Mouse (Mus musculus): ENCODE data around the gene Pik3r2. TPM values are rescaled to one million over a fixed set of nuclear protein-coding genes. Genes with fewer than 3 reads are reported as not detected.

Pik3r2 gene
- polyA plus RNA-seq, 1 experiment from 2014 or later, result 110 TPM

- no peak for TF ChIP-seq CTCF (IDR thresholded peaks at IDR 0.05)
- ATAC-seq (no peak), DNase-seq (ENCODE audit: low read depth, low spot score) (no peak)
- in situ Hi-C loops (cut with MboI; ENCODE audit: low pct_unique_long_range_greater_than_20kb), result no loop called here
- POLR2A ChIA-PET, result interaction anchor here (2.3 kb wide), 2 partner anchors 12 to 15 kb away, joined by 11 read pairs; partner anchors contain the start of gene Pik3r2
- H3K27me3 ChIP-seq, result no peaks in the 10 kb centered on the region
- CTCF ChIA-PET, result interaction anchor here (0.8 to 1.7 kb wide), 3 partner anchors 28 to 53 kb away, joined by 3 to 5 read pairs (median 4); no protein-coding TSS in a partner anchor
Measured at GRCm38 (mm10) chr8:70791294-70791701, 14.8 kb upstream of the Pik3r2 start.

GRCm38 (mm10) chr8:70790846-70791245, 14.3 kb upstream of the Pik3r2 start:
- in situ Hi-C loops (cut with MboI; ENCODE audit: low pct_unique_long_range_greater_than_20kb), result no loop called here
- CTCF ChIA-PET, result interaction anchor here (0.8 kb wide), 1 partner anchor 28 kb away, joined by 3 read pairs; no protein-coding TSS in a partner anchor
- no peak for ATAC-seq
- POLR2A ChIA-PET, result interaction anchor here (0.8 to 2.3 kb wide), 3 partner anchors 12 to 14 kb away, joined by 3 to 11 read pairs (median 11); partner anchors contain the start of gene Pik3r2
- TF ChIP-seq CTCF (IDR thresholded peaks at IDR 0.05), result no peak
- H3K27me3 ChIP-seq, result no peaks in the 10 kb centered on the region
- DNase-seq (ENCODE audit: low read depth, low spot score), result no peak

- ChIA-PET POLR2A (interaction anchor here (0.7 to 1.0 kb wide), 2 partner anchors 10 to 12 kb away, joined by 3 read pairs; partner anchors contain the start of gene Pik3r2), CTCF (no interaction called here)
- in situ Hi-C loops (cut with MboI; ENCODE audit: low pct_unique_long_range_greater_than_20kb), result no loop called here
- no peaks in the 10 kb centered on the region for H3K27me3 ChIP-seq
- no peak for TF ChIP-seq CTCF (IDR thresholded peaks at IDR 0.05)
- DNase-seq (ENCODE audit: low read depth, low spot score), result no peak
- no peak for ATAC-seq
Measured at GRCm38 (mm10) chr8:70789046-70789445, 12.5 kb upstream of the Pik3r2 start.

GRCm38 (mm10) chr8:70787941-70788667, 11.6 kb upstream of the Pik3r2 start:
- in situ Hi-C loops (cut with MboI; ENCODE audit: low pct_unique_long_range_greater_than_20kb), result no loop called here
- CTCF ChIA-PET, result no interaction called here
- ATAC-seq (no peak), DNase-seq (ENCODE audit: low read depth, low spot score) (no peak)
- POLR2A ChIA-PET, result interaction anchor here (0.7 to 1.0 kb wide), 2 partner anchors 9 to 11 kb away, joined by 3 read pairs; partner anchors contain the start of gene Pik3r2
- H3K27me3 ChIP-seq, result no peaks in the 10 kb centered on the region
- TF ChIP-seq CTCF (IDR thresholded peaks at IDR 0.05), result no peak

- TF ChIP-seq CTCF (IDR thresholded peaks at IDR 0.05), result no peak
- DNase-seq (ENCODE audit: low read depth, low spot score), result no peak
- ChIA-PET POLR2A (no interaction called here), CTCF (interaction anchor here (0.9 kb wide), 1 partner anchor 9 kb away, joined by 3 read pairs; no protein-coding TSS in a partner anchor)
- no peaks in the 10 kb centered on the region for H3K27me3 ChIP-seq
- in situ Hi-C loops (cut with MboI; ENCODE audit: low pct_unique_long_range_greater_than_20kb), result no loop called here
- no peak for ATAC-seq
Measured at GRCm38 (mm10) chr8:70787051-70787445, 10.5 kb upstream of the Pik3r2 start.

GRCm38 (mm10) chr8:70786291-70787050, 10.0 kb upstream of the Pik3r2 start:
- ChIA-PET CTCF (interaction anchor here (0.9 kb wide), 1 partner anchor 9 kb away, joined by 3 read pairs; no protein-coding TSS in a partner anchor), POLR2A (no interaction called here)
- in situ Hi-C loops (cut with MboI; ENCODE audit: low pct_unique_long_range_greater_than_20kb), result no loop called here
- ATAC-seq (no peak), DNase-seq (ENCODE audit: low read depth, low spot score) (no peak)
- TF ChIP-seq CTCF (IDR thresholded peaks at IDR 0.05), result no peak
- H3K27me3 ChIP-seq, result no peaks in the 10 kb centered on the region

- POLR2A ChIA-PET, result interaction anchor here (1.3 kb wide), 1 partner anchor 9 kb away, joined by 3 read pairs; no protein-coding TSS in a partner anchor
- in situ Hi-C loops (cut with MboI; ENCODE audit: low pct_unique_long_range_greater_than_20kb), result no loop called here
- ATAC-seq (no peak), DNase-seq (ENCODE audit: low read depth, low spot score) (no peak)
- CTCF ChIA-PET, result no interaction called here
- TF ChIP-seq CTCF (IDR thresholded peaks at IDR 0.05), result no peak
- H3K27me3 ChIP-seq, result no peaks in the 10 kb centered on the region
Measured at GRCm38 (mm10) chr8:70780093-70780492, 3.6 kb upstream of the Pik3r2 start.

GRCm38 (mm10) chr8:70775851-70776495, 540 bp downstream of the Pik3r2 start:
- ATAC-seq (no peak), DNase-seq (ENCODE audit: low read depth, low spot score) (no peak)
- ChIA-PET CTCF (no interaction called here), POLR2A (interaction anchor here (0.7 to 1.3 kb wide), 4 partner anchors 12 to 738 kb away, joined by 3 to 11 read pairs (median 3); no protein-coding TSS in a partner anchor)
- no peaks in the 10 kb centered on the region for H3K27me3 ChIP-seq
- in situ Hi-C loops (cut with MboI; ENCODE audit: low pct_unique_long_range_greater_than_20kb), result no loop called here
- no peak for TF ChIP-seq CTCF (IDR thresholded peaks at IDR 0.05)

- no peaks in the 10 kb centered on the region for H3K27me3 ChIP-seq
- no peak for ATAC-seq
- no peak for DNase-seq (ENCODE audit: low read depth, low spot score)
- TF ChIP-seq CTCF (IDR thresholded peaks at IDR 0.05), result no peak
- ChIA-PET POLR2A (interaction anchor here (0.9 kb wide), 1 partner anchor 12 kb away, joined by 3 read pairs; no protein-coding TSS in a partner anchor), CTCF (interaction anchor here (1.5 to 3.4 kb wide), 2 partner anchors 12 to 19 kb away, joined by 4 to 24 read pairs; no protein-coding TSS in a partner anchor)
- in situ Hi-C loops (cut with MboI; ENCODE audit: low pct_unique_long_range_greater_than_20kb), result no loop called here
Measured at GRCm38 (mm10) chr8:70775227-70775626, 1.3 kb downstream of the Pik3r2 start.

GRCm38 (mm10) chr8:70774740-70775139, 1.8 kb downstream of the Pik3r2 start:
- ChIA-PET CTCF (interaction anchor here (1.5 to 3.4 kb wide), 2 partner anchors 12 to 19 kb away, joined by 4 to 24 read pairs; no protein-coding TSS in a partner anchor), POLR2A (interaction anchor here (0.9 kb wide), 1 partner anchor 11 kb away, joined by 3 read pairs; no protein-coding TSS in a partner anchor)
- H3K27me3 ChIP-seq, result no peaks in the 10 kb centered on the region
- ATAC-seq (no peak), DNase-seq (ENCODE audit: low read depth, low spot score) (no peak)
- no peak for TF ChIP-seq CTCF (IDR thresholded peaks at IDR 0.05)
- in situ Hi-C loops (cut with MboI; ENCODE audit: low pct_unique_long_range_greater_than_20kb), result no loop called here
